Mouse (Mus musculus) embryonic facial prominence, embryonic 15.5 days (tissue): Measurements from ENCODE around the gene Lias. TPM values are rescaled to one million over a fixed set of nuclear protein-coding genes. Genes with fewer than 3 reads are reported as not detected.

ENCODE experiments used
- ATAC-seq: fragments of 200-750 bp; cut with Nextera tagmentation; 2 replicates; pipeline ENCODE4 v1.8.0; 2017; ENCODE audit warnings: low read depth, moderate TSS enrichment; ENCODE audit not compliant: insufficient number of reproducible peaks, low FRiP score, low TSS enrichment
- H3K27ac ChIP-seq: fragments of 300-500 bp; sonication (generic); replicated peaks from 2 replicates; pipeline ENCODE4 v1.5.1; 2015; ENCODE audit warnings: mild to moderate bottlenecking, inconsistent platforms
- H3K27me3 ChIP-seq: fragments of 300-500 bp; sonication (generic); 2 replicates; pipeline ENCODE4 v1.6.1; 2015; ENCODE audit warnings: inconsistent platforms
- H3K36me3 ChIP-seq: fragments of 300-500 bp; sonication (generic); 2 replicates; pipeline ENCODE4 v1.6.1; 2015; ENCODE audit warnings: mild to moderate bottlenecking, inconsistent platforms
- H3K4me1 ChIP-seq: fragments of 300-500 bp; sonication (generic); 2 replicates; pipeline ENCODE4 v1.6.1; 2015; ENCODE audit warnings: inconsistent platforms
- H3K4me2 ChIP-seq: fragments of 300-500 bp; sonication (generic); replicated peaks from 2 replicates; pipeline ENCODE4 v1.6.1; 2015; ENCODE audit warnings: mild to moderate bottlenecking, inconsistent platforms
- H3K4me3 ChIP-seq: fragments of 300-500 bp; sonication (generic); replicated peaks from 2 replicates; pipeline ENCODE4 v1.5.1; 2015; ENCODE audit warnings: mild to moderate bottlenecking, inconsistent platforms
- H3K9ac ChIP-seq: fragments of 300-500 bp; sonication (generic); 2 replicates; pipeline ENCODE4 v1.6.1; 2015; ENCODE audit warnings: inconsistent platforms
- H3K9me3 ChIP-seq: fragments of 300-500 bp; sonication (generic); replicated peaks from 2 replicates; pipeline ENCODE4 v1.6.1; 2016; ENCODE audit warnings: inconsistent platforms
- WGBS: fragments of 180-500 bp; shearing (Covaris S2); methylation state at CpG from one replicate; pipeline ENCODE4 v1.1.7; 2015; 5-methylcytosine and 5-hydroxymethylcytosine counted together
- polyA plus RNA-seq: library from polyadenylated mRNA; unstranded; fragments of >200 nt; fragmentation: Nextera tagmentation; extraction: Ambion mirVana; gene quantifications from 2 replicates; pipeline ENCODE4 v1.2.1, GENCODE M21; 2015

Lias gene
- polyA plus RNA-seq = 63.3 and 63.5 TPM in 2 replicates

DNA sequence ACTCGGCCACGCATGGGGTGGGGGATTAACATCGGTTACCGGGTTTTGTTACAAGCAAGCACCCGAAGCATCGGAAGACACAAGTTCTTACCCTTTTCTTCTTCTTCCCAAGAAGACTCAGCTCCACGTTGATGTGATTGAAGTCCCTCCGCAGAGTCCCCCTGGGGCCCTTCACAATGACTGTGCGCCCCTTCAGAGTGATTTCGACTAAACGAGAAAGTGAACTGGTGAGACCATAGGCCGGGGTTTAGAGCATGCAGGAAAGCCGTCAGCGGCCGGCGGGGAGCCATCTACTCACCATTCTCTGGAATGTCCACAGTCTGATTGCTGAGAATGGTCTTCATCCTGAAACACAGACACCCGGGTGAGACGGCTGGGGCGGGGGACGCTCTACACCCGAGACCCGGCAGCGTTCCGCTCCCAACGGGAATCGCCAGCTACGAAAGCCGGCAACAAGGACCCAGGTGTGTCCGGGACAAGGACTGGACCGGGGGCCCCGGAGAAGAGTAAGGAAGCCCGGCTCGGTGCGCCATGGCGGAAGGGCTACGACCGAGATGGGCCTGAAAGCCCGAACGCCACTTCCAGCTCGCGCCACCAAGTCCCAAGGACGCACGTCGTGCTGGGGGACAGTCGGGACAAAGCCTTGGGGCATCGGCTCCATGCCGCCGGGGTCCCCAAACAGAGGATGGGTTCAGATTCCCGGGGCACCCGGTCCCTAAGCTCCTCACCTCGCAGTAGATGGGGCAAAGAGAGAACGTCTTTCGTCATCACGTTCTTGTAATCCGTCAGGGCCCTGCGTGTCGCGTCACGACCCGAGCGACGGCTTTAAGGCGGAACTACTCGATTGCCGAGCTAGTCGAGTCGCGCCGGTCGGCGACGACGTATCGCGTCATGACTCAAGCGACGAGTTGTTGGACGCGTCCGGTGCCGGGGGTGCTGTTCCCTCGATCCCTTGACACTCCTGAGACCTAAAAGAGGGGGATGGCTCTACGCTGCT, at the start of gene Lias, which contains the start of gene Rpl9:
Gene Lias, plus strand, starts transcription at position 850 of the 997 bp plus-strand sequence.
Gene Rpl9, minus strand, starts transcription at position 797 of the 997 bp plus-strand sequence.
- Histone ChIP-seq H3K27ac (peak within 1 kb of the TSS; percentile 93), H3K9ac (peak within 1 kb of the TSS; percentile 99), H3K9me3 (no peaks in the 10 kb centered on the region), H3K36me3 (peaks cover 41% of the 10 kb centered on the region), H3K4me1 (peaks cover 16% of the 10 kb centered on the region), H3K27me3 (no peaks in the 10 kb centered on the region), H3K4me3 (peak within 1 kb of the TSS; percentile 97), H3K4me2 (peak within 1 kb of the TSS; percentile 78)
- under 1% methylated on average over 83 of the region's 83 CpGs for WGBS
- ATAC-seq = peak; percentile 95

DNA sequence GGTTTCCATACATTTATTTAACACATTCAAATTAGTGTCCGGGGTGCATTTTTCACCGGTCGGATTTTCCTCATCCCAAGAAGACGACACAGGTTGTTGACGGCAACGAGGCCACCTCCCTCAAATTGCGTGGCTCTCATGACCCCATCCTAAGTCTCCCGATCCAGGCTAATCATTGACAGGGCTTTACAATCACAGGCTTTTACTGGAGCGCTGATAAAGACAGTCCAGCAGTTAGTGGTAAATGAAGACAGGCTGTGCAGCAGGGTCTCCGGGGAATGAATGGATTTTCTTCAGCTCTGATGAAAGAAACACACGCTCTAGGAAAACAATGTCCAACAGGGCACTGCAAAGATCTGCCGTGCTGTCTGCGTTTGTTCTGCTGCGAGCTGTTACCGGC, 43.1 kb upstream of the Lias start, which contains the start of gene Klb:
Gene Klb, plus strand, starts transcription at position 147 of the 400 bp plus-strand sequence.
- Histone ChIP-seq H3K4me2 (peak within 1 kb of the TSS; percentile 37), H3K27ac (no peak within 1 kb of the TSS), H3K9ac (no peak within 1 kb of the TSS), H3K9me3 (no peaks in the 10 kb centered on the region), H3K27me3 (no peaks in the 10 kb centered on the region), H3K4me1 (no peaks in the 10 kb centered on the region), H3K36me3 (no peaks in the 10 kb centered on the region), H3K4me3 (peak within 1 kb of the TSS; percentile 21; the same call in 1 of the 2 replicates)
- ATAC-seq = no peak
- WGBS = 29% methylated on average over 15 of the region's 15 CpGs

DNA sequence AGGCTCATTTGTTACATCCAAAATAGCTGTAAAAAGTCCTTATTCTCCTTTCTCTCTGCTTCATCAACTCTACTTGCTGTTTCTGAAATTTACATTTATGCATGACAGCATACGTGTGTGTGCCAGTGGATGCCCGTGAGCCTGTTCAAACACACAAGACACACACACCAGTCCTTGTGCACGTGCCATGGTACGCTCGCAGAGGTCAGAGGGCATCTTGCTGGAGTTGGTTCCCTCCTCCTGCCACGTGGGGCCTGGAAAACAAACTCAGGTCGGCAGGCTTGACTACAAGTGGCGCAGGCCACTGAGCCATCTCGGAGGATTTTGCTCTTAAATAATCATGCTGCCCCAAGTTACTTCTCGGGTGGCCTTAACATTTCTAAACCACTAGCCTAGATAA, 40.8 kb upstream of the Lias start:
- H3K9me3 ChIP-seq = no peaks in the 10 kb centered on the region
- H3K4me1 ChIP-seq = no peaks in the 10 kb centered on the region
- H3K27me3 ChIP-seq = no peaks in the 10 kb centered on the region
- H3K27ac ChIP-seq = no peak overlapping the region
- 63% methylated on average over 10 of the region's 10 CpGs for WGBS
- no peaks in the 10 kb centered on the region for H3K36me3 ChIP-seq
- H3K4me2 ChIP-seq = no peak overlapping the region
- no peak overlapping the region for H3K4me3 ChIP-seq
- no peak overlapping the region for H3K9ac ChIP-seq
- no peak for ATAC-seq

DNA sequence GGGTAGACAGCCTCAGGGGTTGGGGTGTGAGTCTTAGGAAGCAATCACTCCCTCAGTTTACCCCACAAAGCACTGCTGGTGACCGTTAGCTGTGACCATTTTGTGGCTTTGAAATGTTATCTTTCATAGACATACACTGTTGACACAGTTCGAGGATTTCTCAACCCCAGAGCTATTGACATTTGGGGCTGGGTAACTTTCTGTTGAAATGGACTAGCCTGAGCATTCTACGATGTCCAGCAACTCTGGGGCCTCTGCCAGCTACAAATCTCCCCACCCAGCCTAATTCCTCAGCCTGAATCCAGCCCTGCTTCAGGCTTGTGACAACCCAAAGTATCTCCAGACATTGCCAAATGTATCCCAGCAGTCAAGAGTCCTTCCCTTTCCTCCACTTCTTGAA, 37.2 kb upstream of the Lias start:
- WGBS = 81% methylated on average over 3 of the region's 3 CpGs

DNA sequence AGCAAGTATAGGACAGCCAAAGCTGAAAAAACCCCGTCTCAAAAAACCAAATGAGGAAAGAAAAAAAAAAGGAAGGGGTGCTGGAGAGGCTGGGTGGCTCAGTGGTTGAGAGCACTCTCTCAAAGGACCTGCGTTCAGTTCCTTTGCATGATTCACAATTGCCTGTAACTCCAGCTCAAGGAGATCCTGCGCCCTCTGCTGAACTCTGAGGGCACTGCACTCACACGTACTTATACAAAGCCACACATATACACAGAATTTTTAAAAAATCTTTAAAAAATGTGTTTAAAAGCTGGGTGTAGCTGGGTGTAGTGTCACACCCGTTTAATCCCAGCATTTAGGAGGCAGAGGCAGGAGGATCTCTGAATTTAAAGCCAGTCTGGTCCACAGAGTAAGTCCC, 36.3 kb upstream of the Lias start:
- 69% methylated on average over 5 of the region's 5 CpGs for WGBS
- Histone ChIP-seq H3K36me3 (no peaks in the 10 kb centered on the region), H3K27ac (no peak overlapping the region), H3K4me2 (no peak overlapping the region), H3K4me3 (no peak overlapping the region), H3K4me1 (no peaks in the 10 kb centered on the region), H3K9ac (no peak overlapping the region), H3K9me3 (no peaks in the 10 kb centered on the region), H3K27me3 (no peaks in the 10 kb centered on the region)
- no peak for ATAC-seq

More for the DNA sequence above, 37.2 kb upstream of the Lias start:
- H3K9ac ChIP-seq = no peak overlapping the region
- no peak overlapping the region for H3K27ac ChIP-seq
- no peaks in the 10 kb centered on the region for H3K36me3 ChIP-seq
- H3K4me2 ChIP-seq = no peak overlapping the region
- no peaks in the 10 kb centered on the region for H3K9me3 ChIP-seq
- H3K4me3 ChIP-seq = no peak overlapping the region
- no peaks in the 10 kb centered on the region for H3K27me3 ChIP-seq
- H3K4me1 ChIP-seq = no peaks in the 10 kb centered on the region
- no peak for ATAC-seq

DNA sequence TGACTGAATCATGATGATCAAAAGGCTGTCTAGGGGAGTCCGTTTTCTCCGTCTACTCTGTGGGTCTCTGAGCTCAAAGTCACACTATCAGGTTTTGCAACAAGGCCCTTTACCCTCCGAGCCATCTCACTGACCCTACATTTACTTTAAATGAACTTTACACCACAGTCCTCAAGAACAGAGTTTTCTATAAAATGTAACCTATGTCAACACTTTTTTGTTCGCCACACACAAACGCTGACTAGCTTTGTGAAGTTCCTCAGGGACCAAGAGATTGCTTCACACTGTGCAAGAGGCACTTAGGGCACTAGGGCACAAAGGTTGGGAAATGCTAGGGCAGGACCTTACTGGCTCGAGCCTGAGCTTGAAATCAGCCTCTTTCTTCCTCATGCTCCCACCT, 34.4 kb upstream of the Lias start:
- Histone ChIP-seq H3K4me1 (no peaks in the 10 kb centered on the region), H3K36me3 (no peaks in the 10 kb centered on the region), H3K9ac (no peak overlapping the region), H3K27me3 (no peaks in the 10 kb centered on the region), H3K4me3 (no peak overlapping the region), H3K4me2 (no peak overlapping the region), H3K9me3 (no peaks in the 10 kb centered on the region), H3K27ac (no peak overlapping the region)
- 81% methylated on average over 6 of the region's 6 CpGs for WGBS
- ATAC-seq = no peak

DNA sequence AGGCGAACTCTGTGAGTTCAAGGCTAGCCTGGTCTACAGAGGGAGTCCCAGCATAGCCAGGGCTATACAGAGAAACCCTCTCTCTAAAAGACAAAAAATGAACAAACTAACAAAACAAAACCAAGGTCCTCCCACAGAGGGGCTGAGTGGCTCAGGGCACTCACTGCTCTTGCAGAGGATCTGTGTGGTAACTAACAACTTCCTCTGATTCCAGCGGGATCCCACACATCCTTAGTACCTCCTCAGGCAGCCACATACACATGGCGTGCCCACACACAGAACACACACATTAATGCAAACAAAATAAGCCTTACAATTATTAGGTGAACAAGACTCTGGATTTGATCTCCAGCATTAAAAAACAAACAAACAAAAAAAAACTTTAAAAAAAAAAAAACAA, 33.5 kb upstream of the Lias start:
- 78% methylated on average over 3 of the region's 3 CpGs for WGBS
- H3K4me3 ChIP-seq = no peak overlapping the region
- H3K27me3 ChIP-seq = no peaks in the 10 kb centered on the region
- no peaks in the 10 kb centered on the region for H3K36me3 ChIP-seq
- H3K9me3 ChIP-seq = no peaks in the 10 kb centered on the region
- H3K4me1 ChIP-seq = no peaks in the 10 kb centered on the region
- no peak overlapping the region for H3K27ac ChIP-seq
- no peak for ATAC-seq
- no peak overlapping the region for H3K9ac ChIP-seq
- no peak overlapping the region for H3K4me2 ChIP-seq

DNA sequence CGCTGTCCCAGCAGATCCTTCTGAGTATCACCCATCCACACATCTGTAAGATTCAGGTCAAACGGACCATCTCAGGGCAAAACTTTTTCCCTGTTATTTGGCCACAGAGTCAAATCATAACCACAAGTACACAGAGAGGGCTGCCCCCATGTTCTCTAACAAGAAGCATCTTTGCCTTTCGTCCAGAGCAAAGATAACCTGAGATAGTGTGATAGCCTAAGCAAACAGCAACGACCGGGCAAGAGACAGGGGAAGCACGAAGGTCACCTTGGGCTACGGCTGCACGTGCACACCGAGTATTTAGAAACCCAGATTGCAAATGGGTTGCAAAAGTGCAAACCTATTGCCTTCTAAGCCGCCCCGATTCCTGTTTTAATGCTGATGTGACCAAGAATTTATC, 23.5 kb upstream of the Lias start:
- no peak overlapping the region for H3K4me3 ChIP-seq
- ATAC-seq = no peak
- WGBS = 84% methylated on average over 11 of the region's 11 CpGs
- no peak overlapping the region for H3K4me2 ChIP-seq
- no peak overlapping the region for H3K9ac ChIP-seq
- no peaks in the 10 kb centered on the region for H3K4me1 ChIP-seq
- no peaks in the 10 kb centered on the region for H3K9me3 ChIP-seq
- H3K27me3 ChIP-seq = no peaks in the 10 kb centered on the region
- H3K36me3 ChIP-seq = no peaks in the 10 kb centered on the region
- H3K27ac ChIP-seq = no peak overlapping the region

DNA sequence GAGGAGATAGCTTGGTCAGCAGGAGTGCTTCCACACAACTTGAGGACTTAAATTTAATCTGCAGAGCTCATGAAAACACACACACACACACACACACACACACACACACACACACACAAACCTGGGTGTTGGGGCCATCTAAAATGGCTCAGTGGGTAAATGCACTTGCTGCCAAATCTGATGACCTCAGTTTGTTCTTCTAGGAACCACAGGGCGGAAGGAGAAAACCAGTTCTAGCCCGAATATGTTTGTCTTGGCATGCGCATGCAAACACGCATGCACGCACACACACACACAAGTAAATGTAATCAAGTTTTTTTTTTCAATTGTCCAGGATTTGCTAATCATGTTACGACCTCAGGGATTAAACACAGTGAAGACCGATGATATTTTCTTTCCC, 19.7 kb upstream of the Lias start:
- WGBS = 93% methylated on average over 7 of the region's 7 CpGs
- no peak for ATAC-seq

DNA sequence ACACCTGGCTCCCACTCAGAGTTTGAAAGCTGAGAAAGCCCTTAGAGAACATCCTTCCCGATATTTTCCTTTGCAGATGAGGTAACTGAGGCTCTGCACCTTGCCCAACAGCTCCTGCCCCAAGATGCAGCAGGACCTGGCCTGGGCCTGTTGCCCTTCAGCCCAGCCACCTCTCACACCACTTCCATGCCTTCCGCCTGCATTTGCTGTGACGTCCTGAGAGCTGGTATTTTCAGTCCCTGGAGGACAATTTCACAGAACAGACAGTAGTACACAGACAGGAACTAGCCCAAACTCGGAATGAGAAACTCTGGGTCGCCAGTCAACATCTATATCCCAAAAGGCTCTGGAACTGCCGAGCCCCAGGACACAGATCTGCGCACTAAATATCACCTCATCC, 16.6 kb upstream of the Lias start:
- 75% methylated on average over 7 of the region's 7 CpGs for WGBS

More for the DNA sequence above, 19.7 kb upstream of the Lias start:
- Histone ChIP-seq H3K27me3 (no peaks in the 10 kb centered on the region), H3K9me3 (no peaks in the 10 kb centered on the region), H3K36me3 (no peaks in the 10 kb centered on the region), H3K4me3 (no peak overlapping the region), H3K4me1 (no peaks in the 10 kb centered on the region), H3K4me2 (no peak overlapping the region), H3K27ac (no peak overlapping the region), H3K9ac (no peak overlapping the region)

DNA sequence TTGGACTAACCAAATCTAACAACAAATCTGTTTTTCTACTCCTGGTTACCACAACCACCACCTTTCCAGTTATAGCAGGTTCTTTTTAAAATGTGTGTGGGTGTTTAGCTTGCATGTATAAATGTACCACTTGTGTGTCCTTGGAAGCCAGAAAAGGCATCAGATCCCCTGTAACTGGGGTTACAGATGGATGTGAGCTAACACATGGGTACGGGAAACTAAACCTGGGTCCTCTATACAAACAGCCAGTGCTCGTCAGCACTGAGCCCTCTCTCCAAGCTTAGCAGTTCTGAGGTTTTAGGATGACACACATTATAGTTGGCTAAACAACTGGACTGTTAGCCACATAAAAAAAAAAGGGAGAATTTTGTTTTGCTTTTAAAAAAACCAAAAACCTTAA, 5.6 kb upstream of the Lias start:
- WGBS = 68% methylated on average over 2 of the region's 2 CpGs
- Histone ChIP-seq H3K27ac (no peak overlapping the region), H3K9me3 (no peaks in the 10 kb centered on the region), H3K4me1 (peaks cover 16% of the 10 kb centered on the region), H3K4me3 (no peak overlapping the region), H3K36me3 (peaks cover 45% of the 10 kb centered on the region), H3K9ac (no peak overlapping the region), H3K27me3 (no peaks in the 10 kb centered on the region), H3K4me2 (no peak overlapping the region)
- no peak for ATAC-seq

More for the DNA sequence above, 16.6 kb upstream of the Lias start:
- Histone ChIP-seq H3K9ac (no peak overlapping the region), H3K4me3 (no peak overlapping the region), H3K4me2 (no peak overlapping the region), H3K27me3 (no peaks in the 10 kb centered on the region), H3K36me3 (no peaks in the 10 kb centered on the region), H3K4me1 (no peaks in the 10 kb centered on the region), H3K9me3 (no peaks in the 10 kb centered on the region), H3K27ac (no peak overlapping the region)
- no peak for ATAC-seq
